Mouse (Mus musculus) right cerebral cortex, postnatal 14 days (tissue): ENCODE measurements around the gene Abtb1.

Experiments used
- DNase-seq: peaks from one replicate; pipeline ENCODE4 v3.0.0; 2022

The Abtb1 gene

GRCm38 (mm10) chr6:88854509-88854908 lies 12.7 kb upstream of the Abtb1 start:
- DNase-seq, result no peak

GRCm38 (mm10) chr6:88850034-88850433 lies 8.2 kb upstream of the Abtb1 start:
- no peak for DNase-seq

GRCm38 (mm10) chr6:88849270-88849669 lies 7.5 kb upstream of the Abtb1 start:
- no peak for DNase-seq

- no peak for DNase-seq
Measured at GRCm38 (mm10) chr6:88847571-88847970, 5.8 kb upstream of the Abtb1 start.

GRCm38 (mm10) chr6:88844901-88845565 lies 3.2 kb upstream of the Abtb1 start:
- no peak for DNase-seq

GRCm38 (mm10) chr6:88843781-88844725 lies 2.3 kb upstream of the Abtb1 start:
- DNase-seq, result no peak

- no peak for DNase-seq
Measured at GRCm38 (mm10) chr6:88843241-88843640, 1.5 kb upstream of the Abtb1 start.

- peak; percentile 63 for DNase-seq
Measured at GRCm38 (mm10) chr6:88842731-88843151, 957 bp upstream of the Abtb1 start.

GRCm38 (mm10) chr6:88841514-88841780 lies 337 bp downstream of the Abtb1 start:
- no peak for DNase-seq

GRCm38 (mm10) chr6:88840791-88841513 lies 832 bp downstream of the Abtb1 start:
- no peak for DNase-seq

- DNase-seq, result no peak
Measured at GRCm38 (mm10) chr6:88840211-88840610, 1.6 kb downstream of the Abtb1 start.

GRCm38 (mm10) chr6:88839135-88839970 lies 2.4 kb downstream of the Abtb1 start:
- no peak for DNase-seq

GRCm38 (mm10) chr6:88838613-88839012 lies 3.2 kb downstream of the Abtb1 start:
- DNase-seq, result no peak

- DNase-seq, result no peak
Measured at GRCm38 (mm10) chr6:88837999-88838398, 3.8 kb downstream of the Abtb1 start.

GRCm38 (mm10) chr6:88836178-88836819 lies 5.5 kb downstream of the Abtb1 start:
- DNase-seq, result no peak

GRCm38 (mm10) chr6:88835047-88835446 lies 6.7 kb downstream of the Abtb1 start:
- no peak for DNase-seq

- no peak for DNase-seq
Measured at GRCm38 (mm10) chr6:88833340-88834140, 8.2 kb downstream of the Abtb1 start.

- no peak for DNase-seq
Measured at GRCm38 (mm10) chr6:88832663-88833062, 9.1 kb downstream of the Abtb1 start.

- peak; percentile 68 for DNase-seq
Measured at GRCm38 (mm10) chr6:88831456-88831855, 10.3 kb downstream of the Abtb1 start.

GRCm38 (mm10) chr6:88830112-88830702 lies 11.6 kb downstream of the Abtb1 start:
- DNase-seq, result no peak

- no peak for DNase-seq
Measured at GRCm38 (mm10) chr6:88829579-88829978, 12.2 kb downstream of the Abtb1 start.
